Mouse (Mus musculus) ovary, adult 18-20 months (tissue): Measurements from ENCODE around the gene Itga1.
A peak's percentile ranks its signal among the peaks of the same experiment; 100 is the strongest.

Source experiments
- DNase-seq: peaks from one replicate; pipeline ENCODE4 v3.0.0; 2022; ENCODE audit warnings: low spot score, mixed read lengths

Itga1 gene

DNA sequence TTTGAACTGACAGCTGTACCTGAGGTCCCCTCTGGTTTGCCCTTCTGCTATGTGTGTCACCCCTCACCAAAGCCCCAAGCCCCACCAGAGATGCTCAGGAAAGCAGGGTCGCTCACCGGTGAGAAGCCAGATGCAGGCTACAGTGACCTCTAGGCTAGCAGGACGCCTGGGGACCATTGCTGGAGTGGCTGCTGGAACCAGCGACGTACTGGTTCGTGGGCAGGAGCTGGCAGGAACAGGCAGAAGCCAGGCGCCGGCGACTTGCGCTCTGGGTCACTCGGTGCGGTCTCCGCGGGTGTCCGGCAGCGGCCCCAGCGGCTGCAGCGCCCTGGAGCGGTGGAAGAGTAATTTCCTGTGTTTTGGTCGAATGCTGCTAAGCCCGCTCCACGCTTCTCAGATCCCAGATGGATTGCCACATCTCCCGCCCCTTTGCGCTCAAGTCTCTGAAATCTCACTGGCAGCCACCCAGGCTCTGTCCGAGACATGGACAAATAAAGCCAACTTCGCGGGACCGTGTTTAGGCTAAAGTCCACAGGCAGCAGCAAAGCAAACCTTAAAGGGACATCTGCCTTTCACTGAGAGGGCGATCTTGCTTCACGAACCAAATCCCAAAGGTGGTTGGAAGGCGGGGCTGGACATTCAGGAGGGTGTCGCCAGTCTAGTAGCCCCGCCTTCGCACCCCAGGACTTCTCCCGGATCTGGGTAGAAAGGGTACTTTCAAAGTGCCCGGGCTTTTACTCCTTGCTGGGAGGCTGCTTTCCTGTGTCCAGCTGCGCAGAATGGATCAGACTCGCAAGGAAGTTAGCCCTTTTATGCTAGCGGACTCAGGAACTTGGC lies at the start of gene Itga1, which contains the start of gene Gm49395:
Itga1 (minus strand) TSS at position 610 of the 837 bp plus-strand sequence.
Gm49395 (minus strand) TSS at position 567 of the 837 bp plus-strand sequence.
- peak; percentile 67 for DNase-seq

DNA sequence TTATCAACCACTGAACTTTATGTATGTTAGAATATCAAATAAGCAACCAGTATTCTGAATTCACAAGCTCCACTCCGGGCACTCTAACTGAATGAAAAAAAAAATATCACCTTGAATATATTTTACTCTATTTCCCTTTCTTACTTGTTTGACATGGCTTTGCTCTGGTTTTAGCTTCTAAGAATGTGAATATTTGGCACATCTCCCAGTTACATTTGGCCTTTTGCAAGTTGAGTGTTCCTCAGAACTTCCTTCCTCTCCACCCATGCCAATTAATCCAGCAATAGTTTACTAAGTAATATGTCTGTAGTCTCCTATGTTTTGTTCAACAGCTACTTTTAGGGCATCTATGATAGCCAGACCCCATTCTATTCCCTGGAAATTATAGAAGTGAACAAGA lies 48.8 kb upstream of the Itga1 start:
- no peak for DNase-seq

DNA sequence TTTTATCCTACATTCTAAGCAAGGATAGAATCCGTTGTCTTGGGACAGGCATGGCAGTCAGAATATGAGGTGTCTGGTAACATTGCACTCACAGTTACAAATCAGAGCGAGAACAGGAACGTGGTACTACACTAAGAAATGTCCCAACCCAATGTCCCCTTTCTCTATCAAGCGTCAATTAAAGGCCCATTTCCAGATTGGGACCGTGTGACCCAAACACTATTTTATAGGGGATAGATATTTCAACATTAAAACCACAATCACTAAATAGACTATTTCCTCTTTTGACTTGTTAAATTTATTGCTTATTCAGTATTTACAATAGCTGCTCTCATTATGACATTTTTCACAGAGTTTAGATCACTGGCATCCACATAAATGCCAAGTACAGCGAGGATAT lies 48.1 kb upstream of the Itga1 start:
- DNase-seq = no peak

DNA sequence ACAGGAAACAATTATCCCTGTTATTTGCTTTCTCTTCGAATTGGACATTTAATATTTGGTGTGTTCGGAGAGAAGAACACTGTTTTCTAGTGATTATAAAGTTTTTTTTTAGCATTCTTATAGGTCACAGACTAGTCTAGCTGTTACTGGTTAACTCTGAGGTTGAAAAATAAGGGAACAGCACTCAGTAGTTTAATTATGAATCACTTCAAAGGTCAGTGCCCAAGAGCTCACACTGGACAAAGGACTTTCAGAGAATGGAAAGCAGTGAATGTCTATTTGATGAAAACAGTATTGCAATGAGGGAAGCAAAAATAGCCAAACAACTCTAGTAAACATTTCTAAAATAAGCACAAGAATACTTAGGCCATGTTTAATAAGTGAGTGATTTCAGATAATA lies 41.8 kb upstream of the Itga1 start:
- DNase-seq = no peak

DNA sequence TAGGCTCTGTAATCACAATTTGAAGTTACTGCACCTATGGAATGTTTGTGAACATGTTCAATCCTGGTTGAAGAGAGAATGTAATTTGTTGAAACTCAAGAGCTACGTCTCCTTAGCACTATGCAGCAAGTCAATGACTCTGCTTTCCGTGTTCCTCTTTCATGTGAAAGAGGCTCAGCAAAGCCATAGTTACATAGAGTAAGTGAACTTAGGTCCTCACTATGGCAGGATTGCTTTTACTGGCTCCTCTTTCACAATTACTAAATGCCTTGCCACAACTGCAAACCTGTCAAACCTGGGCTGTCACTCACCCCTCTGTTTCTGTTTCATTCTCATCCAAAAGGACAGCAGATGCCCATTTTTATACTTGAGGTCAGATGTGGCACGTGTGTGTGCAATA lies 40.3 kb upstream of the Itga1 start:
- DNase-seq = no peak

DNA sequence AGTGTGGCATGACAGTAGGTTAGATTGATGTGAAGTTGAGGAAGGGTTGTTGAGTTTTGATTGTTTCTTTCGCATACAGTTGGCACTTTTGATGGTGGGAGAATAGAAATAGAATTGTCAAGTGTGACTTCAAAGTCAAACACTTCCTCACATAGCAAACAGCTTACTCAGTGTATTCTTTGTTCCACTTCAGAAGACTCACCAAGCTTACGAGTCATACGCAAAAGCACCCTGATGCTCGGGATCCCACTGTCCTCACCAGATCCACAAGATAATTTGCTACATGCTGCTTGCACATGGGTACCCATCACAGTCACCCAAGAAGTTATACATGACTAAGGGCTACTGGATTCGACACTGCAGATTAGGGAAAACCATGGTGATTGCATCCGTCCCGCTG lies 36.7 kb upstream of the Itga1 start:
- DNase-seq = no peak

DNA sequence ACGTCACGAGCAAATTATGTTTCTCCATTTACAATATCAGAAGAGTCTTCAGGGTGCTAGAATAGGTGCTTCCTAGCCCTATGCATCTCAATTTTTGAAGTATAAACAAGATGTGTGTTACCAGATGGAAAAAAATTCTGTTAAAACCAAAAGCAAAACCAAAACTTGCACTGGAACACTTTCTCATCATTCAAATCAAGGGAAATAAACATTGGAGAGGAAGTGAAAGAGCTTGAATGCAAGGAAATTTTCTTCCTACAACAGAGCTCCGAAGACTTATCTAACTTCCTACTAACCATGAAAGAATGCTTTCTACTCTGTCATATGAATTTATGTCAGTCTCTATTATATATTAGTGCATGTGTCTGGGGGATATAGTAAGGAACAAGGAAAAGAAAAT lies 35.0 kb upstream of the Itga1 start:
- DNase-seq = no peak

GRCm38 (mm10) chr13:115132435-115132834 lies 30.7 kb upstream of the Itga1 start:
- no peak for DNase-seq

GRCm38 (mm10) chr13:115131381-115131780 lies 29.6 kb upstream of the Itga1 start:
- no peak for DNase-seq

DNA sequence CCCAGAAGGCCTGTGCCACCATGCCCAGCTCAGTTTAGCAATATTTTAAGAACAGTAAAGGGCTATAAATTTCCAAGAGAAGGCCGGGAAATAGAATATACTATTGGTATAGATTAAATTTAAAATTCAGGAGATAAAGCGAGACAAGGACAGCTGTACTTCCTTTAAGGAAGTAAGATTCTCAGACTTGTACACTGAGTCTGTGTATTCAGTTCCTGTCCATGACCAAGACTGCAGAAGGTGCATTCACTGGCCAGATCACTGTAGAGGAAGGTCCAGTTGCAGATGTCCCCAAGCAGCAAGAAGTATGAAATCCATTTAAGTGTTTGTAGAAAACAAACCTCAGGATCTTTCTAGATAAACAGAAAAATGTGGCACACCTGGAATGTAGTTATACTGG lies 28.3 kb upstream of the Itga1 start:
- DNase-seq = no peak

DNA sequence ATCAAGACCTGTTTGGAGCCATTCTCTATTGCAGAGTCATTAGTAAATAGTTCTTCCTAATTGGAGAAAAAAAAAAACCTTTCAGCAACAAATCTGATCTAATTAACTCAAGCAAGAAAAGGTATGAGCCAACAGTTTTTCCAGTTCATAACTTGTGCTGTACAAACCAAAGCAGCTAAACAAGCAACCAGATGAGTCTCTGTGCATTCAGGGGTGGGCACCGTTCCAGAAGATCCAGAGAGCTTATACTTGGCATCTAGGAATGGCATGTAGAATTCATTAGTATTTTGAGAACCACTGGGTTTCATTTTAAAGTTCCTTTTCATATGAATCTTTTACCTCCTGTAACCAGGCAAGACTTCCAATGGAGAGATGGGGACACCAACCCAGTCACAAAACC lies 26.1 kb upstream of the Itga1 start:
- no peak for DNase-seq

DNA sequence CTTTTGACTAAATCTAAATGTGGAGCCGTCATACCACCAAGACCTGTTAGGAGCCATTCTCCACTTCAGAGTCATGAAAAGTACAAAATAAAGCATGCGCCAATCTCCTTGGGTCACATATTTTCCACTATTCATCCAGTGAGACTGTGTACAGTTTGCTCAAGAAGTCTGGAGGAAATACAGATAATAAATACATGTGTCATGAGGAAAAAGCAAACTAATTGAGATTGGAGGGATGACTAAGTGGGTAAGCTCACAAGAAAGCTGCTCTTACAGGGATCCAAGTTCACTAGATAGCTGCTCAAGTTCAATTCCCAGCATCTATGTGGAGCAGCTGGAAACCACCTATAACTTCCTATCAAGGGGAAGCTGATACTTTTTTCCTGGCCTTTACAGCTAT lies 24.8 kb upstream of the Itga1 start:
- no peak for DNase-seq

DNA sequence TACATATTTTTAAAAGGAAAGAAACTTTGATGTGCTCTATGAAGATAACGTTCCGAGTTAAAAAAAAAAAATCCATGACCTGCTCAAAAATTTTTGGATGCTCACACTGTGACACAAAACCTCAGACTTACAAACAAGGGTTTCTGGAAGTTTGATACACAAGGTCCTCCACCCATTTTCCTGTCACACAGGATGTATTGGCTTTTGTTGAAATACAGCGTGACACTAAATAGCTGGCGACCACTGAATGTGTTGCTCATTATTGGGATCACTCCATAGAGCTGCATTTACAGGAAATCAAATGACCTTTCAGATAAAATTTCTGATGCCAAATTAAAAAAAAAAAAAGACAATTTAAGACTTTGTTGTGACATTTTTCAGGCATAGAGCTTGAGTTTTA lies 23.4 kb upstream of the Itga1 start:
- no peak for DNase-seq

GRCm38 (mm10) chr13:115124521-115124920 lies 22.8 kb upstream of the Itga1 start:
- no peak for DNase-seq

DNA sequence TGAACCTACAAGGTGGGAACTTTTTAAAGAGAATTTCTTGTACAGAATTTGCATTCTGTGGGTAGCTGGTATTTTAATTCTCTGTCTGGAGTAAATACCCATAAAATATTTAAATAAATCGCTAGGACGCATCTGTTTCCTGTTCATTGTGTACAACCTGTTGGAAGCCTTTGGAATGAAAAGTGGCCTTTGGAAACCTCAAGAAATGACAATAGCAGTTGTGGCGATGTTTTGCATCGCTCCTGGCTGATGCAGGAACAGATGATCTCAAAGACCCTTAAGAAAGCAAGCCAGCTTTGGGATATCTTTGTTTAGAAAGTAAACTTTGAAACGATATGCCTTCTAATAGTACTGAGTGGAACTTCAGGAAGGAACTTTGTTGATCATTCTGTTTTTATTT lies 17.0 kb upstream of the Itga1 start:
- no peak for DNase-seq

DNA sequence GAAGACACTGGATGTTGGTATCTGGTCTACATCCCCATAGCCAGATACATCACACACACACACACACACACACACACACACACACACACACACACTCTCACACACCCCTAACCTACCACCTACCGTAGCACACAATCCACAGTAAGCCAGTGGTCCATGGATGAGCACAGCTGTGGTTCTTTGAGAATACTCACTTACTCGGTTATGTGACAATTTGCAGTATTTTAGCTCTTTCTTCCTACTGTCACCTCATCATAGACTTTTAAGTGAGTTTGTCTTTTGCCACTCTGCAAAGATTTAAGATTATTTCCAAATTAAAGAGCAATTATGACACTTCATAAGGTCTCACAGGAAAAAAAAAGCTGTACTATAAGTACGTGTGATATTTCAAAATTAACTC lies 16.4 kb upstream of the Itga1 start:
- no peak for DNase-seq

DNA sequence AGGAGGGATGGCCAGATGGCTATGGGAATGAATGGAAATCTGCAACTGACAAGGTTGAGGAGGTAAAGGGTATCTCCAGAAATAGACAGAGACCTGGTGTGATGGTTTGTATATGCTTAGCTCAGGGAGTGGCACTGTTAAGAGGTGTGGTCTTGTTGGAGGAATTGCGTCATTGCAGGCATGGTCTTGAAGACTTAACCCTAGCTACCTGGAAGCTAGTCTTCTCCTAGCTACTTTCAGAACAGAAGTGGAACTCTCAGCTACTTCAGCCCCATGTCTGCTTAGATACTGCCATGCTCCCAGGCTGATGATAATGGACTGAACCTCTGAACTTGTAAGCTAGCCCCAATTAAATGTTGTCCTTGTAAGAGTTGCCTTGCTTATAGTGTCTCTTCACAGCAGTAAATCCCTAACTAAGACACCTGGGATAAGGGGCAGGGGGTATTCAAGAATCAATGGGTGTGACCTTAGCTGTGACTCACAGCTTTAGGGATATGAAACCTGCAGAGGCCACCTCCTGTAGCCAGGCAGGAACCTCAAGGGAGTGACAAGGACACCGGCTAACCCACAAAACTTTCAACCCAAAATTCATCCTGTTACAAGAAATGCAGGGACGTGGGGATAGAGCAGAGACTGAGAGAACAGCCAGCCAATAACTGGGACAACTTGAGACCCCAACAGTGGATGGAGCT lies 15.3 kb upstream of the Itga1 start:
- DNase-seq = no peak

DNA sequence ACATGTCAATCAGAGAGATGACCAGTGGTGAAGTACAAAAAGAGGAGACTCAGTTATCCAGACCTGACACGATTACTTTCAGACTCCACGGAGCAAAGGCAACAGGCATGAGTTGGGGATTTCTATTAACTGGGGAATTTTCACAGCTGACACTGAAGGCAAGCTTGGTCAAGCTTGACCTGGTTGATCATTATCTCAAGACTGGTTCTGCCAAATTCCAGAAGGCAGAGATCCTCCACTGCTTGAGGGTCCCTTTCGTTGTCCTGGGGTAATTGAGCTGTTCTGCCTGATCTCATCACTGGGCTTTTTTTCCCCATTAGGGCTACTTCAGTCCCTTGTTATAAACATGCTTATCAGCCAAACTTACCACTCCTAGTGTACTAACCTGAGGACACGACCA lies 7.9 kb upstream of the Itga1 start:
- no peak for DNase-seq

DNA sequence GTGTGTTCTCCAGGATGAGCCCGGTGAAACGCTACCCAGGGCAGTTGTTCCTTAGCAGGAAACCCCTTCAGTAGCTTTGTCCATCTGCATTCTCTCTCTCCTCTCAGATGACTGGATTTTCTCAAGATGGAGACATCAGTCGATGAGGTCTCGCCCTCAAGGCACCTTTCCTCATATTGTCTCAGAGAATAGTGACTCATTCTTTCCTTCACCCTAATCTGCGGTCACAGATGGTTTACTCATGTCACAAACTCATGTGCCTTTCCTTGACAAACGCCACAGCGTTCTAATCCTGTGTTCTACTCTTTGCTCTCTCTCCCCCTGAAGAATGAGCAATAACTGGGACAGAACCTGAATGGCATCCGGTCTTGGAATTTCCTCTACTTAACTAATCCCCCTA lies 5.7 kb upstream of the Itga1 start:
- DNase-seq = no peak

GRCm38 (mm10) chr13:115106183-115106582 lies 4.4 kb upstream of the Itga1 start:
- no peak for DNase-seq

- no peak for DNase-seq
Measured at GRCm38 (mm10) chr13:115102754-115103153, 990 bp upstream of the Itga1 start.

- DNase-seq = no peak
Measured at GRCm38 (mm10) chr13:115100381-115101177, 1.2 kb downstream of the Itga1 start.

DNA sequence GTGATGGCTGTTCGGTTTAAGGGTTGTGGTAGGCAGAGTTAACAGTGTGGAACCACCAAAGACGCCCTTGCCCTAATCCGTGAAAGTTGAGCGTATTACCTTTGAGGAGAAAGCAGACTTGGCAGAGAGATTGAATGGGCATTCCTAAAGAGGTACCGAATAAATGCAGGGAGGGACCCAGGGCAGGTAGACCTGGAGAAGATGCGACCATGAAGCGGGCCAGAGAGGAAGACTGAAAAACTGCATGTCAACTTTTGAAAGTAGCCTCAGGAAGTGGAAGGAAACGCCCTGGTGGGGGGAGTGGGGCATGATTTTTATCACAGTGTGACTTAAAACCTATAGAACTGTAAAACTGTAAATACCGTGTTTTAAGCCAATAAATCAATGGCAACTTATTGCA lies 2.4 kb downstream of the Itga1 start:
- no peak for DNase-seq
